Mouse (Mus musculus) macrophage (primary cell): ENCODE measurements around the gene Efl1. TPM values are rescaled to one million over a fixed set of nuclear protein-coding genes. Genes with fewer than 3 reads are reported as not detected.

Experiments used
- H3K27ac ChIP-seq: fragments of 350-480 bp; formaldehyde crosslinking; 2 replicates; pipeline ENCODE4 v1.9.0; 2021
- H3K36me3 ChIP-seq: fragments of 350-480 bp; formaldehyde crosslinking; 2 replicates; pipeline ENCODE4 v1.9.0; 2021; ENCODE audit errors: inconsistent target
- H3K4me3 ChIP-seq: fragments of 350-480 bp; formaldehyde crosslinking; 2 replicates; pipeline ENCODE4 v1.9.0; 2021; ENCODE audit errors: inconsistent target
- H3K79me2 ChIP-seq: fragments of 350-480 bp; formaldehyde crosslinking; 2 replicates; pipeline ENCODE4 v1.9.0; 2021; ENCODE audit errors: inconsistent target
- WGBS: methylation state at CpG from one replicate; pipeline ENCODE4 v1.1.7; 2026; ENCODE audit warnings: inconsistent platforms; ENCODE audit not compliant: missing documents; 5-methylcytosine and 5-hydroxymethylcytosine counted together
- polyA plus RNA-seq: library from polyadenylated mRNA; stranded (reverse); fragments of 250-400 nt; gene quantifications from 3 replicates; pipeline ENCODE4 v1.2.4, GENCODE M21; 2018; ENCODE audit warnings: inconsistent platforms

The Efl1 gene
- polyA plus RNA-seq, 1 experiment from 2014 or later: 13.8 TPM

- Histone ChIP-seq H3K36me3 (no peaks in the 10 kb centered on the region), H3K27ac (no peak overlapping the region), H3K4me3 (no peak overlapping the region), H3K79me2 (no peaks in the 10 kb centered on the region)
- WGBS: 100% methylated on average over 1 of the region's 1 CpGs
Measured at GRCm38 (mm10) chr7:82793111-82793510, 144.7 kb downstream of the Efl1 start.

GRCm38 (mm10) chr7:82794542-82794941, 146.1 kb downstream of the Efl1 start:
- Histone ChIP-seq H3K27ac (no peak overlapping the region), H3K36me3 (no peaks in the 10 kb centered on the region), H3K79me2 (no peaks in the 10 kb centered on the region), H3K4me3 (no peak overlapping the region)
- WGBS: 89% methylated on average over 1 of the region's 1 CpGs

- Histone ChIP-seq H3K79me2 (no peaks in the 10 kb centered on the region), H3K27ac (peak overlapping the region; percentile 83), H3K4me3 (no peak overlapping the region), H3K36me3 (no peaks in the 10 kb centered on the region)
- 20% methylated on average over 4 of the region's 4 CpGs for WGBS
Measured at GRCm38 (mm10) chr7:82802206-82802605, 153.8 kb downstream of the Efl1 start.

GRCm38 (mm10) chr7:82808257-82808656, 159.8 kb downstream of the Efl1 start:
- no peak overlapping the region for H3K4me3 ChIP-seq
- H3K27ac ChIP-seq: no peak overlapping the region
- H3K79me2 ChIP-seq: no peaks in the 10 kb centered on the region
- H3K36me3 ChIP-seq: no peaks in the 10 kb centered on the region
- 87% methylated on average over 4 of the region's 4 CpGs for WGBS

GRCm38 (mm10) chr7:82809126-82809525, 160.7 kb downstream of the Efl1 start:
- no peaks in the 10 kb centered on the region for H3K79me2 ChIP-seq
- no peak overlapping the region for H3K4me3 ChIP-seq
- H3K36me3 ChIP-seq: no peaks in the 10 kb centered on the region
- H3K27ac ChIP-seq: no peak overlapping the region
- WGBS: 75% methylated on average over 5 of the region's 5 CpGs

GRCm38 (mm10) chr7:82810799-82811139, 162.4 kb downstream of the Efl1 start:
- Histone ChIP-seq H3K4me3 (no peak overlapping the region), H3K36me3 (no peaks in the 10 kb centered on the region), H3K27ac (no peak overlapping the region), H3K79me2 (no peaks in the 10 kb centered on the region)
- WGBS: 81% methylated on average over 5 of the region's 5 CpGs

- Histone ChIP-seq H3K4me3 (no peak overlapping the region), H3K27ac (no peak overlapping the region), H3K36me3 (no peaks in the 10 kb centered on the region), H3K79me2 (no peaks in the 10 kb centered on the region)
- 73% methylated on average over 19 of the region's 19 CpGs for WGBS
Measured at GRCm38 (mm10) chr7:82811140-82811851, 162.9 kb downstream of the Efl1 start.

- Histone ChIP-seq H3K79me2 (no peaks in the 10 kb centered on the region), H3K27ac (no peak overlapping the region), H3K36me3 (no peaks in the 10 kb centered on the region), H3K4me3 (no peak overlapping the region)
- WGBS: 92% methylated on average over 19 of the region's 19 CpGs
Measured at GRCm38 (mm10) chr7:82812186-82813155, 164.1 kb downstream of the Efl1 start.

- 95% methylated on average over 7 of the region's 7 CpGs for WGBS
- H3K79me2 ChIP-seq: no peaks in the 10 kb centered on the region
- no peak overlapping the region for H3K4me3 ChIP-seq
- no peaks in the 10 kb centered on the region for H3K36me3 ChIP-seq
- H3K27ac ChIP-seq: no peak overlapping the region
Measured at GRCm38 (mm10) chr7:82819541-82819940, 171.1 kb downstream of the Efl1 start.

GRCm38 (mm10) chr7:82820661-82821060, 172.2 kb downstream of the Efl1 start:
- Histone ChIP-seq H3K36me3 (no peaks in the 10 kb centered on the region), H3K4me3 (no peak overlapping the region), H3K79me2 (no peaks in the 10 kb centered on the region), H3K27ac (peak overlapping the region; percentile 55)
- WGBS: 19% methylated on average over 4 of the region's 4 CpGs

- 88% methylated on average over 3 of the region's 3 CpGs for WGBS
- Histone ChIP-seq H3K4me3 (no peak overlapping the region), H3K27ac (no peak overlapping the region; the same call in 1 of the 2 replicates), H3K36me3 (no peaks in the 10 kb centered on the region), H3K79me2 (no peaks in the 10 kb centered on the region)
Measured at GRCm38 (mm10) chr7:82821501-82821900, 173.1 kb downstream of the Efl1 start.

- WGBS: 69% methylated on average over 1 of the region's 1 CpGs
- Histone ChIP-seq H3K4me3 (no peak overlapping the region), H3K36me3 (no peaks in the 10 kb centered on the region), H3K27ac (no peak overlapping the region), H3K79me2 (no peaks in the 10 kb centered on the region)
Measured at GRCm38 (mm10) chr7:82822528-82822927, 174.1 kb downstream of the Efl1 start.
